Mouse (Mus musculus) forebrain, embryonic 11.5 days (tissue): ENCODE data around the gene Resp18. TPM values are rescaled to one million over a fixed set of nuclear protein-coding genes. Genes with fewer than 3 reads are reported as not detected.

Source experiments
- ATAC-seq: fragments of 200-750 bp; cut with Nextera tagmentation; replicated peaks from 2 replicates; pipeline ENCODE4 v1.8.0; 2017; ENCODE audit warnings: moderate TSS enrichment; ENCODE audit not compliant: low FRiP score
- DNase-seq: peaks from one replicate; pipeline ENCODE4 v3.0.0-alpha.2; 2017; ENCODE audit warnings: low spot score
- H3K27ac ChIP-seq: fragments of 300-500 bp; sonication (generic); 2 replicates; pipeline ENCODE4 v1.5.1; 2014; ENCODE audit warnings: low read depth, low read length
- H3K27me3 ChIP-seq: fragments of 300-500 bp; sonication (generic); 2 replicates; pipeline ENCODE4 v1.6.1; 2014; ENCODE audit warnings: mild to moderate bottlenecking, low read length, mixed read lengths; ENCODE audit not compliant: control insufficient read depth, insufficient read depth
- H3K36me3 ChIP-seq: fragments of 300-500 bp; sonication (generic); 2 replicates; pipeline ENCODE4 v1.6.1; 2014; ENCODE audit warnings: mild to moderate bottlenecking, low read length, moderate library complexity, mixed read lengths; ENCODE audit not compliant: control insufficient read depth, insufficient read depth
- H3K4me1 ChIP-seq: fragments of 300-500 bp; sonication (generic); replicated peaks from 2 replicates; pipeline ENCODE4 v1.6.1; 2014; ENCODE audit warnings: low read length, mixed read lengths; ENCODE audit not compliant: control insufficient read depth, insufficient read depth
- H3K4me2 ChIP-seq: fragments of 300-500 bp; sonication (generic); 2 replicates; pipeline ENCODE4 v1.6.1; 2014; ENCODE audit warnings: low read depth, mild to moderate bottlenecking, low read length, moderate library complexity, mixed read lengths; ENCODE audit not compliant: severe bottlenecking
- H3K4me3 ChIP-seq: fragments of 300-500 bp; sonication (generic); 2 replicates; pipeline ENCODE4 v1.5.1; 2014; ENCODE audit warnings: low read depth, low read length
- H3K9ac ChIP-seq: fragments of 300-500 bp; sonication (generic); 2 replicates; pipeline ENCODE4 v1.6.1; 2014; ENCODE audit warnings: low read length
- H3K9me3 ChIP-seq: fragments of 300-500 bp; sonication (generic); 2 replicates; pipeline ENCODE4 v1.6.1; 2016; ENCODE audit warnings: low read length, mixed read lengths; ENCODE audit not compliant: control insufficient read depth
- WGBS: fragments of 180-500 bp; shearing (Covaris S2); extraction: QIAGEN DNeasy Blood & Tissue Kit; methylation state at CpG from one replicate; pipeline ENCODE4 v1.1.7; 2014; 5-methylcytosine and 5-hydroxymethylcytosine counted together
- polyA plus RNA-seq: library from polyadenylated mRNA; unstranded; fragments of >200 nt; fragmentation: Nextera tagmentation; extraction: Ambion mirVana; gene quantifications from 2 replicates; pipeline ENCODE4 v1.2.1, GENCODE M21; 2014

Gene Resp18
- polyA plus RNA-seq = 14.9 and 15.8 TPM in 2 replicates

GRCm38 (mm10) chr1:75278228-75278627 lies at the start of gene Resp18:
Resp18 (minus strand) TSS chr1:75278415.
- Histone ChIP-seq H3K9ac (peak within 1 kb of the TSS; percentile 12; the same call in 1 of the 2 replicates), H3K4me1 (no peaks in the 10 kb centered on the region), H3K4me2 (peak within 1 kb of the TSS; percentile 24; the same call in 1 of the 2 replicates), H3K27me3 (peaks cover 15% of the 10 kb centered on the region), H3K9me3 (no peaks in the 10 kb centered on the region; the same call in 1 of the 2 replicates), H3K27ac (no peak within 1 kb of the TSS), H3K36me3 (no peaks in the 10 kb centered on the region), H3K4me3 (peak within 1 kb of the TSS; percentile 8; the same call in 1 of the 2 replicates)
- DNase-seq = no peak
- no peak for ATAC-seq
- WGBS = 4% methylated on average over 13 of the region's 13 CpGs

- H3K4me1 ChIP-seq = no peaks in the 10 kb centered on the region
- no peak overlapping the region for H3K4me2 ChIP-seq
- DNase-seq (no peak), ATAC-seq (no peak)
- H3K4me3 ChIP-seq = no peak overlapping the region
- H3K27me3 ChIP-seq = no peaks in the 10 kb centered on the region
- H3K9me3 ChIP-seq = no peaks in the 10 kb centered on the region; the same call in 1 of the 2 replicates
- no peaks in the 10 kb centered on the region for H3K36me3 ChIP-seq
- no peak overlapping the region for H3K9ac ChIP-seq
- no peak overlapping the region for H3K27ac ChIP-seq
These were observed 49.2 kb upstream of the Resp18 start for GRCm38 (mm10) chr1:75327461-75327860.

GRCm38 (mm10) chr1:75319166-75319565 lies 41.0 kb upstream of the Resp18 start:
- Histone ChIP-seq H3K27me3 (no peaks in the 10 kb centered on the region), H3K4me2 (no peak overlapping the region), H3K9ac (no peak overlapping the region), H3K36me3 (no peaks in the 10 kb centered on the region), H3K27ac (no peak overlapping the region), H3K4me1 (no peaks in the 10 kb centered on the region; the same call in 1 of the 2 replicates), H3K9me3 (no peaks in the 10 kb centered on the region), H3K4me3 (no peak overlapping the region)
- 93% methylated on average over 10 of the region's 10 CpGs for WGBS
- ATAC-seq (no peak), DNase-seq (no peak)

DNA sequence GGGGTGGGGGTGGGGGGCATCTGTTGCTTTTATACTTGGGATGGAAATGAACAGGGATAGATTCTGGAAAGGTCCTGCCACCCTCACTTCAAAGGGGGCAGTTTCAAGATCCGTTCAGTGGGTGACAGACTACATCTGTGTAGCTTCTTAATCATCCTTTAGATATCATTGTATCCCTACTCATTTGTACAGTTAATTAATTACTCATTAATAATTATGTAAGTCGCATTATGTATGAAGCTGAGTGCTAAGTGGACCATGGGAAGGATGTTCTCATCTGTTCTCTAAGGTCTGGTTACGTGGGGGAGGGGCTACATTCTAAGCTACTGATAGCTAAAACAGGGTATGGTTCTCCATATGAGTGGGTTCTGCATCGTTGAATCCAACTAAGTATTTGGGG lies 40.5 kb upstream of the Resp18 start:
- Histone ChIP-seq H3K4me3 (no peak overlapping the region), H3K4me2 (no peak overlapping the region), H3K27me3 (no peaks in the 10 kb centered on the region), H3K27ac (no peak overlapping the region), H3K4me1 (no peaks in the 10 kb centered on the region; the same call in 1 of the 2 replicates), H3K9ac (no peak overlapping the region), H3K36me3 (no peaks in the 10 kb centered on the region), H3K9me3 (no peaks in the 10 kb centered on the region)
- DNase-seq (no peak), ATAC-seq (no peak)
- 89% methylated on average over 4 of the region's 4 CpGs for WGBS

GRCm38 (mm10) chr1:75318301-75318700 lies 40.1 kb upstream of the Resp18 start:
- H3K4me1 ChIP-seq = no peaks in the 10 kb centered on the region; the same call in 1 of the 2 replicates
- peak overlapping the region; percentile 46; the same call in 1 of the 2 replicates for H3K4me2 ChIP-seq
- no peak overlapping the region for H3K4me3 ChIP-seq
- 76% methylated on average over 3 of the region's 3 CpGs for WGBS
- peaks cover 1% of the 10 kb centered on the region; the same call in 1 of the 2 replicates for H3K36me3 ChIP-seq
- H3K9ac ChIP-seq = peak overlapping the region; percentile 48; the same call in 1 of the 2 replicates
- DNase-seq = no peak
- H3K27me3 ChIP-seq = no peaks in the 10 kb centered on the region
- H3K9me3 ChIP-seq = no peaks in the 10 kb centered on the region
- no peak for ATAC-seq
- no peak overlapping the region for H3K27ac ChIP-seq

GRCm38 (mm10) chr1:75317241-75318201 lies 39.3 kb upstream of the Resp18 start, which contains the start of gene Dnpep:
Dnpep (minus strand) TSS chr1:75317990.
- ATAC-seq = peak; percentile 97
- H3K4me3 ChIP-seq = peak within 1 kb of the TSS; percentile 66
- no peaks in the 10 kb centered on the region for H3K27me3 ChIP-seq
- peak within 1 kb of the TSS; percentile 71 for H3K4me2 ChIP-seq
- H3K4me1 ChIP-seq = no peaks in the 10 kb centered on the region; the same call in 1 of the 2 replicates
- H3K9ac ChIP-seq = peak within 1 kb of the TSS; percentile 73
- H3K9me3 ChIP-seq = no peaks in the 10 kb centered on the region
- H3K36me3 ChIP-seq = peaks cover 2% of the 10 kb centered on the region; the same call in 1 of the 2 replicates
- under 1% methylated on average over 87 of the region's 92 CpGs for WGBS
- H3K27ac ChIP-seq = peak within 1 kb of the TSS; percentile 72
- peak; percentile 100 for DNase-seq

GRCm38 (mm10) chr1:75316861-75317240 lies 38.6 kb upstream of the Resp18 start:
- H3K27me3 ChIP-seq = no peaks in the 10 kb centered on the region
- H3K36me3 ChIP-seq = peaks cover 2% of the 10 kb centered on the region; the same call in 1 of the 2 replicates
- peak overlapping the region; percentile 71 for H3K4me2 ChIP-seq
- H3K4me1 ChIP-seq = no peaks in the 10 kb centered on the region; the same call in 1 of the 2 replicates
- H3K27ac ChIP-seq = peak overlapping the region; percentile 72
- DNase-seq (peak; percentile 91), ATAC-seq (peak; percentile 54)
- 1% methylated on average over 20 of the region's 20 CpGs for WGBS
- H3K9me3 ChIP-seq = no peaks in the 10 kb centered on the region
- peak overlapping the region; percentile 73 for H3K9ac ChIP-seq
- H3K4me3 ChIP-seq = peak overlapping the region; percentile 66

DNA sequence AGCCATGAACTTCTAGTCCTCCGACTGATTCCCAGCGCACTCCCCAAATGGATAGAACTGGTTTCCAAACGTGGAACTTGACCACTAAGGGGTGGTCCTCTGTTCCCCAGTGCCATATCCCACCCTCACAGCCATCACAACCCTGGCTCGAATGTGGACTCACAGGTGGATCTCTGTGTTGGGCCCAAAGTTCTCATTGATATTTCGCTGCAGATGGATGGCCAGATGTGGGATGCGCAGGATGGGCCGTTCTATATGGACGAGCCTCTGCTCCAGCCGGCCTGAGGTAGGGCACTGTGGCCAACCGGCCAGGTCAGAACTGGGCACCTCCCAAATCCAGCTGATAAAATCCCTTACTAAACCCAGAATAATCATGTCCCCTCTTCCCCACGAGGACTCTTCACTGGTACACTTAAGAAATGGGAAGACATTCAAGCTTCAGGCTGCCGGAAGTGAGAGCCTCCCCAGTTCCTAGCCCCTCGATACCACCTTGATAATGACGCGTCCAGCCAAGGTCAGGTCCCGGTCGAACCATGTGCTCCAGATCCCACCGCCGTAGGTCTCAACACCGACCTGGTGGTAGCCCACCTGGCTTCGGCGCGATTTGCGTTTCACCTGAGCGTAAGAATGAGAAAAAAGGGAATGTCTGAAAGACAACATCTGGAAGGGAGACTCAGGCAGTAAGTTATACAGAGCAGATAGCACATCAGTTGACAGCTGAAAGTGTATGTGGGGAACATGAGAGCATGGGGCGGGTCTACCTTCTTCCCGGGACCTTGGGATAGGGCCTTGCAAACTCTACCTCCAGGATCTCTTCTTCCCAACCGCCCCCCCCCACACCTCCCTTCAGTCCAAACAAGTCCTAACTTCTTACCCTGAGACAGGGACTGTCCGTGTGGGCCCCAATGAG lies 37.5 kb upstream of the Resp18 start:
- H3K27me3 ChIP-seq = no peaks in the 10 kb centered on the region
- H3K4me3 ChIP-seq = peak overlapping the region; percentile 66
- WGBS = 89% methylated on average over 29 of the region's 29 CpGs
- no peaks in the 10 kb centered on the region; the same call in 1 of the 2 replicates for H3K4me1 ChIP-seq
- no peaks in the 10 kb centered on the region for H3K9me3 ChIP-seq
- H3K9ac ChIP-seq = peak overlapping the region; percentile 73
- no peak overlapping the region for H3K27ac ChIP-seq
- DNase-seq (no peak), ATAC-seq (no peak)
- H3K4me2 ChIP-seq = peak overlapping the region; percentile 71
- H3K36me3 ChIP-seq = peaks cover 6% of the 10 kb centered on the region; the same call in 1 of the 2 replicates
